Mouse (Mus musculus) liver, embryonic 14.5 days (tissue): ENCODE measurements at regions not wholly inside any gene's neighbourhood (a gene's known extent, or its start where the extent isn't known, plus 50 kb on each side); places are given as distances from the start of the nearest gene placed in this dataset.

Experiments
- ATAC-seq: fragments of 200-750 bp; cut with Nextera tagmentation; 2 replicates; pipeline ENCODE4 v1.8.0; 2017; ENCODE audit warnings: moderate number of reproducible peaks, mild to moderate bottlenecking, moderate library complexity; ENCODE audit not compliant: insufficient read depth
- DNase-seq, 3 experiments: peaks; one replicate each; pipeline ENCODE4 v3.0.0-alpha.2; 2012 to 2013; ENCODE audit warnings: low read depth in 3 of 3, low spot score in 3 of 3
- H3K27ac ChIP-seq: fragments of 300-500 bp; sonication (generic); 2 replicates; pipeline ENCODE4 v1.5.1; 2014; ENCODE audit warnings: moderate library complexity, mild to moderate bottlenecking, control low read depth, inconsistent platforms
- H3K27me3 ChIP-seq: fragments of 300-500 bp; sonication (generic); 2 replicates; pipeline ENCODE4 v1.6.1; 2014; ENCODE audit warnings: mild to moderate bottlenecking, low read length, moderate library complexity; ENCODE audit not compliant: control insufficient read depth, insufficient read depth
- H3K36me3 ChIP-seq: fragments of 300-500 bp; sonication (generic); replicated peaks from 2 replicates; pipeline ENCODE4 v1.6.1; 2014; ENCODE audit warnings: low read depth; ENCODE audit not compliant: control insufficient read depth, insufficient read depth
- H3K4me1 ChIP-seq, 2 experiments: fragments of 200-500 bp in 1 of 2; fragments of 300-500 bp in 1 of 2; sonication (generic) in 1 of 2; replicated peaks; 2 replicates each; pipeline ENCODE4 v1.6.1; 2012 to 2014; ENCODE audit warnings: antibody characterized with exemption in 1 of 2, inconsistent platforms in 1 of 2, low read length in 1 of 2; ENCODE audit not compliant: control insufficient read depth in 2 of 2, insufficient read depth in 2 of 2
- H3K4me2 ChIP-seq: fragments of 300-500 bp; sonication (generic); 2 replicates; pipeline ENCODE4 v1.6.1; 2014; ENCODE audit warnings: low read depth, mild to moderate bottlenecking, control low read depth, moderate library complexity
- H3K4me3 ChIP-seq, 2 experiments: fragments of 200-500 bp in 1 of 2; fragments of 300-500 bp in 1 of 2; sonication (generic) in 1 of 2; 2 replicates each; pipeline ENCODE4 v1.5.1; 2012 to 2014; ENCODE audit warnings: low read depth in 2 of 2, low read length in 2 of 2, mild to moderate bottlenecking in 2 of 2, control low read depth in 1 of 2, inconsistent platforms in 1 of 2, moderate library complexity in 1 of 2; ENCODE audit not compliant: insufficient read depth in 1 of 2
- H3K9ac ChIP-seq: fragments of 300-500 bp; sonication (generic); replicated peaks from 2 replicates; pipeline ENCODE4 v1.6.1; 2014; ENCODE audit warnings: mild to moderate bottlenecking, control low read depth, moderate library complexity
- H3K9me3 ChIP-seq: fragments of 300-500 bp; sonication (generic); 2 replicates; pipeline ENCODE4 v1.6.1; 2016; ENCODE audit warnings: low read length, mixed read lengths; ENCODE audit not compliant: control insufficient read depth
- CTCF ChIP-seq: IDR thresholded peaks from 2 replicates; pipeline ENCODE4 v1.5.1; 2016; ENCODE audit warnings: antibody characterized with exemption, low read depth, control low read depth
- EP300 ChIP-seq: IDR thresholded peaks from 2 replicates; pipeline ENCODE4 v1.6.1; 2016; ENCODE audit warnings: antibody characterized with exemption, low read depth
- WGBS: fragments of 180-500 bp; shearing (Covaris S2); extraction: QIAGEN DNeasy Blood & Tissue Kit; methylation state at CpG from one replicate; pipeline ENCODE4 v1.1.7; 2014; ENCODE audit not compliant: insufficient replicate concordance; 5-methylcytosine and 5-hydroxymethylcytosine counted together

- no peak overlapping the region for H3K9ac ChIP-seq
- no peaks in the 10 kb centered on the region for H3K36me3 ChIP-seq
- H3K4me1 ChIP-seq = no peaks in the 10 kb centered on the region
- no peaks in the 10 kb centered on the region for H3K9me3 ChIP-seq
- no peak overlapping the region for H3K4me2 ChIP-seq
- no peak overlapping the region for H3K27ac ChIP-seq
- 34% methylated on average over 9 of the region's 9 CpGs for WGBS
- DNase-seq (no peak), ATAC-seq (no peak)
- peaks cover 3% of the 10 kb centered on the region; the same call in 1 of the 2 replicates for H3K27me3 ChIP-seq
- H3K4me3 ChIP-seq = no peak overlapping the region
- no peak for TF ChIP-seq EP300
- no peak for TF ChIP-seq CTCF
Measured at GRCm38 (mm10) chr11:114218732-114219506, 152.1 kb upstream of the Sdk2 start.

- Histone ChIP-seq H3K9ac (no peak overlapping the region), H3K36me3 (no peaks in the 10 kb centered on the region), H3K4me3 (no peak overlapping the region), H3K4me2 (no peak overlapping the region), H3K27ac (no peak overlapping the region), H3K27me3 (peaks cover 3% of the 10 kb centered on the region; the same call in 1 of the 2 replicates), H3K9me3 (no peaks in the 10 kb centered on the region), H3K4me1 (no peaks in the 10 kb centered on the region)
- no peak for ATAC-seq
- TF ChIP-seq CTCF (no peak), EP300 (no peak)
- no peak for DNase-seq
- 3% methylated on average over 15 of the region's 15 CpGs for WGBS
Measured at GRCm38 (mm10) chr11:114217245-114217757, 150.5 kb upstream of the Sdk2 start.

GRCm38 (mm10) chr11:114216493-114216892, 149.6 kb upstream of the Sdk2 start:
- no peak overlapping the region for H3K4me3 ChIP-seq
- H3K36me3 ChIP-seq = no peaks in the 10 kb centered on the region
- peaks cover 3% of the 10 kb centered on the region; the same call in 1 of the 2 replicates for H3K27me3 ChIP-seq
- H3K9me3 ChIP-seq = no peaks in the 10 kb centered on the region
- DNase-seq (no peak), ATAC-seq (no peak)
- H3K27ac ChIP-seq = no peak overlapping the region
- no peak overlapping the region for H3K4me2 ChIP-seq
- H3K4me1 ChIP-seq = no peaks in the 10 kb centered on the region
- 10% methylated on average over 7 of the region's 7 CpGs for WGBS
- no peak overlapping the region for H3K9ac ChIP-seq
- no peak for TF ChIP-seq CTCF
- TF ChIP-seq EP300 = no peak

GRCm38 (mm10) chr11:114215256-114215655, 148.4 kb upstream of the Sdk2 start:
- peaks cover 3% of the 10 kb centered on the region; the same call in 1 of the 2 replicates for H3K27me3 ChIP-seq
- TF ChIP-seq CTCF = no peak
- no peaks in the 10 kb centered on the region for H3K36me3 ChIP-seq
- no peak overlapping the region for H3K4me2 ChIP-seq
- H3K4me1 ChIP-seq = no peaks in the 10 kb centered on the region
- no peak overlapping the region for H3K4me3 ChIP-seq
- DNase-seq (no peak), ATAC-seq (no peak)
- no peak overlapping the region for H3K27ac ChIP-seq
- 66% methylated on average over 8 of the region's 8 CpGs for WGBS
- no peak overlapping the region for H3K9ac ChIP-seq
- no peaks in the 10 kb centered on the region for H3K9me3 ChIP-seq

- DNase-seq (no peak), ATAC-seq (no peak)
- 21% methylated on average over 2 of the region's 2 CpGs for WGBS
- H3K4me1 ChIP-seq = no peaks in the 10 kb centered on the region
- no peak overlapping the region for H3K27ac ChIP-seq
- H3K4me3 ChIP-seq = no peak overlapping the region
- no peaks in the 10 kb centered on the region for H3K36me3 ChIP-seq
- H3K9me3 ChIP-seq = no peaks in the 10 kb centered on the region
- TF ChIP-seq CTCF (no peak), EP300 (no peak)
- no peak overlapping the region for H3K9ac ChIP-seq
- H3K4me2 ChIP-seq = no peak overlapping the region
- 0 out of 2 replicates have a peak, but pooled peaks cover 3% of the 10 kb centered on the region for H3K27me3 ChIP-seq
Measured at GRCm38 (mm10) chr11:114212136-114212535, 145.3 kb upstream of the Sdk2 start.
